Mouse (Mus musculus) forebrain, embryonic 14.5 days (tissue): ENCODE data around the gene Syt2. TPM values are rescaled to one million over a fixed set of nuclear protein-coding genes. Genes with fewer than 3 reads are reported as not detected.

Experiments
- ATAC-seq: fragments of 200-750 bp; cut with Nextera tagmentation; 2 replicates; pipeline ENCODE4 v1.8.0; 2017; ENCODE audit warnings: mild to moderate bottlenecking, moderate library complexity
- DNase-seq: peaks from one replicate; pipeline ENCODE4 v3.0.0-alpha.2; 2015; ENCODE audit warnings: low spot score
- H3K27ac ChIP-seq: fragments of 300-500 bp; sonication (generic); 2 replicates; pipeline ENCODE4 v1.5.1; 2014; ENCODE audit warnings: low read depth, mild to moderate bottlenecking, control low read depth, low read length, moderate library complexity
- H3K27me3 ChIP-seq: fragments of 300-500 bp; sonication (generic); replicated peaks from 2 replicates; pipeline ENCODE4 v1.6.1; 2014; ENCODE audit warnings: low read length, control low read depth, mixed read lengths; ENCODE audit not compliant: control insufficient read depth, insufficient read depth
- H3K36me3 ChIP-seq: fragments of 300-500 bp; sonication (generic); 2 replicates; pipeline ENCODE4 v1.6.1; 2014; ENCODE audit warnings: low read length, control low read depth; ENCODE audit not compliant: control insufficient read depth, insufficient read depth
- H3K4me1 ChIP-seq: fragments of 300-500 bp; sonication (generic); 2 replicates; pipeline ENCODE4 v1.6.1; 2014; ENCODE audit warnings: antibody characterized with exemption, low read length, control low read depth; ENCODE audit not compliant: control insufficient read depth, insufficient read depth
- H3K4me2 ChIP-seq: fragments of 300-500 bp; sonication (generic); 2 replicates; pipeline ENCODE4 v1.6.1; 2014; ENCODE audit warnings: mild to moderate bottlenecking, control low read depth, low read length
- H3K4me3 ChIP-seq: fragments of 300-500 bp; sonication (generic); 2 replicates; pipeline ENCODE4 v1.5.1; 2014; ENCODE audit warnings: low read depth, low read length, control low read depth
- H3K9ac ChIP-seq: fragments of 300-500 bp; sonication (generic); 2 replicates; pipeline ENCODE4 v1.6.1; 2014; ENCODE audit warnings: mild to moderate bottlenecking, low read length, control low read depth, moderate library complexity
- H3K9me3 ChIP-seq: fragments of 300-500 bp; sonication (generic); replicated peaks from 2 replicates; pipeline ENCODE4 v1.6.1; 2016; ENCODE audit warnings: low read length, control low read depth, mixed read lengths; ENCODE audit not compliant: control insufficient read depth
- WGBS: fragments of 180-500 bp; shearing (Covaris S2); extraction: QIAGEN DNeasy Blood & Tissue Kit; methylation state at CpG from one replicate; pipeline ENCODE4 v1.1.7; 2014; 5-methylcytosine and 5-hydroxymethylcytosine counted together
- polyA plus RNA-seq: library from polyadenylated mRNA; unstranded; fragments of >200 nt; fragmentation: Nextera tagmentation; extraction: Ambion mirVana; gene quantifications from 2 replicates; pipeline ENCODE4 v1.2.1, GENCODE M21; 2014

Gene Syt2
- polyA plus RNA-seq, 1 experiment from 2014 or later = 1.2 TPM

GRCm38 (mm10) chr1:134788096-134788495 lies 141.6 kb downstream of the Syt2 start:
- no peak overlapping the region for H3K4me3 ChIP-seq
- H3K9ac ChIP-seq = no peak overlapping the region
- DNase-seq (no peak), ATAC-seq (no peak)
- H3K4me2 ChIP-seq = no peak overlapping the region
- H3K27ac ChIP-seq = no peak overlapping the region
- H3K36me3 ChIP-seq = no peaks in the 10 kb centered on the region
- no peaks in the 10 kb centered on the region for H3K9me3 ChIP-seq
- H3K4me1 ChIP-seq = no peaks in the 10 kb centered on the region
- H3K27me3 ChIP-seq = no peaks in the 10 kb centered on the region
- WGBS = 51% methylated on average over 7 of the region's 7 CpGs

DNA sequence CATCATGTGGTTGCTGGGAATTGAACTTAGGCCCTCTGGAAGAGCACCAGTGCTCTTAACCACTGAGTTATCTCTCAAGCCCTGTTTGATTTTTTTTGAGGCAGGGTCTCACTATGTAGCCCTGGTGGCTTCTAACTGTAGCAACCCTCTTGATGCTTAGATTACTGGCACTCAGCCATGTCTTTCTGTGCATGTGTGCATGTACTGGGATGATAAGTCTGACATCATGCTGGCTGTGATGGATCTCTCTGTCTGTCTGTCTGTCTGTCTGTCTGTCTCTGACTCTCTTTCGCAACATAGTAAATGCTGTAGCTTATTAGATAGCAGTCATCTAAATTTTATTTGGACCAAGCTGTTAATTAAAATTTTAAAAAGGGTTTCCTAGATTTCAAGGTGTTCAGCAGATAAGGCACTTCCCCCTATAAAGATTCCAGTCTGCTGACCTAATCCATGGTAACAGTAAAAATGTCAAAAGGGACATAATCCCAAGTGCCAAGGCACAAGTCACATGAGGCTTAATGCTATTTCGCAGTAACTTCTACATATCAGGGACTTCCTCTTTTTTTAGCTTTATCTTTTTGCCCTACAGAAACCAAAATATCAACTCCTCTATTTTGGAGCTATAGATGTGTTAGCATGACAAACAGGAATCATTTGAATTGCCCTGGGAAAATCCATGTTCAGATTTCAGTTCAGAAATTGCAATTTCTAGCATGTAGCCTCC lies 144.4 kb downstream of the Syt2 start:
- H3K27me3 ChIP-seq = no peaks in the 10 kb centered on the region
- ATAC-seq (no peak), DNase-seq (peak; percentile 46)
- no peak overlapping the region for H3K9ac ChIP-seq
- no peaks in the 10 kb centered on the region for H3K9me3 ChIP-seq
- H3K4me2 ChIP-seq = no peak overlapping the region
- H3K4me3 ChIP-seq = no peak overlapping the region
- 95% methylated on average over 2 of the region's 2 CpGs for WGBS
- no peak overlapping the region for H3K27ac ChIP-seq
- H3K36me3 ChIP-seq = no peaks in the 10 kb centered on the region
- no peaks in the 10 kb centered on the region for H3K4me1 ChIP-seq

- Histone ChIP-seq H3K9me3 (no peaks in the 10 kb centered on the region), H3K36me3 (no peaks in the 10 kb centered on the region), H3K9ac (no peak overlapping the region), H3K4me1 (no peaks in the 10 kb centered on the region), H3K27me3 (no peaks in the 10 kb centered on the region), H3K27ac (no peak overlapping the region), H3K4me2 (no peak overlapping the region), H3K4me3 (no peak overlapping the region)
- DNase-seq (no peak), ATAC-seq (no peak)
Observed at GRCm38 (mm10) chr1:134791456-134791855, 145.0 kb downstream of the Syt2 start.

GRCm38 (mm10) chr1:134796076-134796475 lies 149.6 kb downstream of the Syt2 start:
- Histone ChIP-seq H3K4me2 (no peak overlapping the region), H3K36me3 (peaks cover 2% of the 10 kb centered on the region; the same call in 1 of the 2 replicates), H3K4me1 (no peaks in the 10 kb centered on the region), H3K9ac (no peak overlapping the region), H3K27ac (peak overlapping the region; percentile 35; the same call in 1 of the 2 replicates), H3K4me3 (no peak overlapping the region), H3K27me3 (no peaks in the 10 kb centered on the region), H3K9me3 (no peaks in the 10 kb centered on the region)
- peak; percentile 15 for DNase-seq
- WGBS = 100% methylated on average over 1 of the region's 1 CpGs
- ATAC-seq = no peak

- DNase-seq (peak; percentile 32), ATAC-seq (no peak)
- Histone ChIP-seq H3K4me1 (no peaks in the 10 kb centered on the region), H3K36me3 (peaks cover 2% of the 10 kb centered on the region; the same call in 1 of the 2 replicates), H3K9ac (no peak overlapping the region), H3K27ac (0 out of 2 replicates have a peak overlapping the region, but pooled peaks have one; percentile 52), H3K4me3 (no peak overlapping the region), H3K4me2 (no peak overlapping the region), H3K9me3 (no peaks in the 10 kb centered on the region), H3K27me3 (no peaks in the 10 kb centered on the region)
- WGBS = 67% methylated on average over 3 of the region's 3 CpGs
Observed at GRCm38 (mm10) chr1:134796536-134796935, 150.1 kb downstream of the Syt2 start.

DNA sequence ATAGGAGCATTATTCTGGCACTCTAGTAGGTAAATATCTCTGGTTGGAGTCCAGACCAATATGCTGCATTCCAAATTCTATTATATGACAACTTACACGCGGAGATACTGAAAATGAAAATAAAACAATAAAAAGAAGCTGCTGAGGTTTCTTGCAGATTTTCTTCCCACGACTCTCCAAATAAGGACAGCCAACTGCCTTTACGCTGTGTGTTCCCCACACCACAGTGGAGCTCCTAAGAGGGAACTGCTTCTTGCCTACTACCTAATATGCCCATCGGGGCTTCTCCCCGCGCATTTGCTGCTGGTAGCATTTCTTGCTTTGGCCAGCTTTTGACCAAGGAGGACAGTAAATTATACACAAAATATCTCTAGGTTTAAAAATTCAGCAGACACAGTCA lies 155.3 kb downstream of the Syt2 start:
- Histone ChIP-seq H3K9ac (no peak overlapping the region), H3K9me3 (no peaks in the 10 kb centered on the region)
- ATAC-seq = no peak

DNA sequence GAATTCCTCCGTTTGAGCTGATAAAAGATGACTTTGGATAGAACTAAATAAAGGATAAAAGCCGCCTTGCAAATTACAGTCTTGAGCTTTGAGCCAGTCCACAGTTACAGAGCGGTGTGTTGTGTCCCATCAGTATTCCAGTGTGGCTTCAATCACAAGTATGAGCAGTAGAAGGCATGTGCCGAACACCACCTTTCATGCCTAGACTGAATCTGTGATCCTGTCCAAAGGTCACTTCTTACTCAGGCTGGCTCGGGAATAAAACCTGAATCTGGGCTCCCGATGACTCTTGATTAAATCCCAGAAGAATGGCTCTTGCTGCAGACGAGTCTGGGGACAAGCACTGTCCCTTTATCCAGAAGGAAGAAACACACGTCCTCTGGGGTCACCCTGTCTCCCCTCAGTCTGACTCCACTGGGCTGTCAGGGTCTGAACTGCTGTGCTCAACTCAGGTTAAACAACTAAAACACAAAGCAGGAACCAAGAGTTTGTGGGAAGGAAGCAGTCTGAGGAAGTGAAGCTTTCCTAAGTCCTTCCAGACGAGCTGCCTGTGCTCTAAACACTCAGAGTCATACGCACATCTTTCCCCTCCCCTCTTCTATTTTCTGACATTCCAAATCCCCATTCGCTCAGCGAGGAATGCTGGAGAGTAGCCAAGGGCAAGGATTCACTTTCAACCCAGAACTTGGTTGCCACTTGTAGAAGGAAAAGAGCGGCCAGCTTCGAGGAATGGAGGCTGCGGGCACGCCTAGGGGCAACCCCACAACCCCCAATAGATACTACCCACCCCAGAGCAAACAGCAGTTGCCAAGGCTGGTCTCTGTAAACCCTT lies 157.0 kb downstream of the Syt2 start:
- H3K4me2 ChIP-seq = no peak overlapping the region

More for the DNA sequence above, 155.3 kb downstream of the Syt2 start:
- Histone ChIP-seq H3K4me2 (no peak overlapping the region), H3K27me3 (no peaks in the 10 kb centered on the region), H3K27ac (no peak overlapping the region), H3K4me1 (peaks cover 24% of the 10 kb centered on the region), H3K4me3 (no peak overlapping the region), H3K36me3 (peaks cover 2% of the 10 kb centered on the region; the same call in 1 of the 2 replicates)
- DNase-seq = no peak
- 95% methylated on average over 7 of the region's 7 CpGs for WGBS

GRCm38 (mm10) chr1:134804373-134804772 lies 157.9 kb downstream of the Syt2 start:
- no peak overlapping the region for H3K4me2 ChIP-seq
- no peak overlapping the region; the same call in 1 of the 2 replicates for H3K27ac ChIP-seq
- H3K36me3 ChIP-seq = no peaks in the 10 kb centered on the region
- no peak overlapping the region for H3K4me3 ChIP-seq
- DNase-seq (peak; percentile 50), ATAC-seq (0 out of 2 replicates have a peak, but pooled peaks have one; percentile 42)
- H3K9me3 ChIP-seq = no peaks in the 10 kb centered on the region
- H3K27me3 ChIP-seq = no peaks in the 10 kb centered on the region
- 27% methylated on average over 5 of the region's 5 CpGs for WGBS
- H3K4me1 ChIP-seq = peaks cover 24% of the 10 kb centered on the region
- H3K9ac ChIP-seq = no peak overlapping the region

More for the DNA sequence above, 157.0 kb downstream of the Syt2 start:
- Histone ChIP-seq H3K27ac (no peak overlapping the region; the same call in 1 of the 2 replicates), H3K9ac (no peak overlapping the region), H3K4me3 (no peak overlapping the region), H3K4me1 (peaks cover 24% of the 10 kb centered on the region), H3K36me3 (peaks cover under 1% of the 10 kb centered on the region; the same call in 1 of the 2 replicates), H3K27me3 (no peaks in the 10 kb centered on the region), H3K9me3 (no peaks in the 10 kb centered on the region)
- 59% methylated on average over 16 of the region's 16 CpGs for WGBS
- ATAC-seq (no peak), DNase-seq (peak; percentile 54)
